Mouse (Mus musculus) hindbrain, embryonic 14.5 days (tissue): ENCODE measurements at regions not wholly inside any gene's neighbourhood (a gene's known extent, or its start where the extent isn't known, plus 50 kb on each side); places are given as distances from the start of the nearest gene placed in this dataset.
A peak's percentile ranks its signal among the peaks of the same experiment; 100 is the strongest.
"Not testable (repeated sequence)": the region's sequence is repeated elsewhere in the genome, so short reads cannot be mapped to it uniquely, and the experiment has no call there.

ENCODE experiments used
- ATAC-seq: fragments of 200-750 bp; cut with Nextera tagmentation; 2 replicates; pipeline ENCODE4 v1.8.0; 2017; ENCODE audit warnings: moderate number of reproducible peaks, mild to moderate bottlenecking, moderate TSS enrichment, moderate library complexity; ENCODE audit not compliant: low FRiP score
- DNase-seq: peaks from one replicate; pipeline ENCODE4 v3.0.0-alpha.2; 2015; ENCODE audit warnings: low spot score
- H3K27ac ChIP-seq: fragments of 300-500 bp; sonication (generic); 2 replicates; pipeline ENCODE4 v1.5.1; 2014; ENCODE audit warnings: mild to moderate bottlenecking, moderate library complexity
- H3K27me3 ChIP-seq: fragments of 300-500 bp; sonication (generic); 2 replicates; pipeline ENCODE4 v1.6.1; 2014; ENCODE audit warnings: mild to moderate bottlenecking, low read length, mixed read lengths; ENCODE audit not compliant: control insufficient read depth, insufficient read depth
- H3K36me3 ChIP-seq: fragments of 300-500 bp; sonication (generic); replicated peaks from 2 replicates; pipeline ENCODE4 v1.6.1; 2014; ENCODE audit not compliant: control insufficient read depth, insufficient read depth
- H3K4me1 ChIP-seq: fragments of 300-500 bp; sonication (generic); replicated peaks from 2 replicates; pipeline ENCODE4 v1.6.1; 2014; ENCODE audit warnings: antibody characterized with exemption, low read length, mixed read lengths; ENCODE audit not compliant: control insufficient read depth, insufficient read depth
- H3K4me2 ChIP-seq: fragments of 300-500 bp; sonication (generic); replicated peaks from 2 replicates; pipeline ENCODE4 v1.6.1; 2014; ENCODE audit warnings: mild to moderate bottlenecking, moderate library complexity
- H3K4me3 ChIP-seq: fragments of 300-500 bp; sonication (generic); replicated peaks from 2 replicates; pipeline ENCODE4 v1.5.1; 2014; ENCODE audit warnings: mild to moderate bottlenecking, low read length
- H3K9ac ChIP-seq: fragments of 300-500 bp; sonication (generic); 2 replicates; pipeline ENCODE4 v1.6.1; 2014
- H3K9me3 ChIP-seq: fragments of 300-500 bp; sonication (generic); 2 replicates; pipeline ENCODE4 v1.6.1; 2016; ENCODE audit warnings: low read length; ENCODE audit not compliant: control insufficient read depth
- WGBS: fragments of 180-500 bp; shearing (Covaris S2); extraction: QIAGEN DNeasy Blood & Tissue Kit; methylation state at CpG from one replicate; pipeline ENCODE4 v1.1.7; 2014; 5-methylcytosine and 5-hydroxymethylcytosine counted together

GRCm38 (mm10) chr2:98263641-98264040 lies 398.4 kb upstream of the Gm10801 start:
- 79% methylated on average over 1 of the region's 1 CpGs for WGBS
- no peak overlapping the region for H3K4me2 ChIP-seq
- no peak overlapping the region for H3K4me3 ChIP-seq
- H3K4me1 ChIP-seq = no peaks in the 10 kb centered on the region
- H3K27me3 ChIP-seq = no peaks in the 10 kb centered on the region
- no peak for DNase-seq
- no peaks in the 10 kb centered on the region for H3K9me3 ChIP-seq
- no peak overlapping the region for H3K9ac ChIP-seq
- no peaks in the 10 kb centered on the region for H3K36me3 ChIP-seq
- no peak for ATAC-seq
- H3K27ac ChIP-seq = no peak overlapping the region

GRCm38 (mm10) chr2:98269562-98269961 lies 392.5 kb upstream of the Gm10801 start:
- no peak overlapping the region for H3K9ac ChIP-seq
- H3K27ac ChIP-seq = no peak overlapping the region
- WGBS = 37% methylated on average over 1 of the region's 1 CpGs
- no peaks in the 10 kb centered on the region for H3K36me3 ChIP-seq
- DNase-seq (no peak), ATAC-seq (no peak)
- no peak overlapping the region for H3K4me3 ChIP-seq
- no peak overlapping the region for H3K4me2 ChIP-seq
- H3K4me1 ChIP-seq = no peaks in the 10 kb centered on the region
- no peaks in the 10 kb centered on the region for H3K27me3 ChIP-seq
- no peaks in the 10 kb centered on the region for H3K9me3 ChIP-seq

- Histone ChIP-seq H3K4me2 (no peak overlapping the region), H3K9me3 (no peaks in the 10 kb centered on the region), H3K4me1 (no peaks in the 10 kb centered on the region), H3K4me3 (no peak overlapping the region), H3K36me3 (no peaks in the 10 kb centered on the region), H3K27me3 (no peaks in the 10 kb centered on the region), H3K9ac (no peak overlapping the region), H3K27ac (no peak overlapping the region)
- ATAC-seq (no peak), DNase-seq (no peak)
- WGBS = 92% methylated on average over 3 of the region's 3 CpGs
Measured at GRCm38 (mm10) chr2:98286796-98287352, 375.2 kb upstream of the Gm10801 start.

- H3K36me3 ChIP-seq, ATAC-seq, H3K27ac ChIP-seq, H3K9ac ChIP-seq, H3K27me3 ChIP-seq, H3K4me1 ChIP-seq, H3K4me3 ChIP-seq, DNase-seq, H3K4me2 ChIP-seq: not testable (repeated sequence)
- peaks cover 23% of the 10 kb centered on the region for H3K9me3 ChIP-seq
- 91% methylated on average over 13 of the region's 13 CpGs for WGBS
Measured at GRCm38 (mm10) chr2:98330025-98330424, 332.0 kb upstream of the Gm10801 start.

GRCm38 (mm10) chr2:98354200-98354599 lies 307.8 kb upstream of the Gm10801 start:
- DNase-seq (peak; percentile 33), ATAC-seq (peak; percentile 51; the same call in 1 of the 2 replicates)
- WGBS = 74% methylated on average over 2 of the region's 2 CpGs

GRCm38 (mm10) chr2:98379211-98379610 lies 282.8 kb upstream of the Gm10801 start:
- Histone ChIP-seq H3K36me3 (no peaks in the 10 kb centered on the region), H3K4me2 (no peak overlapping the region), H3K9me3 (no peaks in the 10 kb centered on the region), H3K4me1 (no peaks in the 10 kb centered on the region), H3K9ac (no peak overlapping the region), H3K4me3 (no peak overlapping the region), H3K27ac (no peak overlapping the region), H3K27me3 (no peaks in the 10 kb centered on the region)
- DNase-seq (no peak), ATAC-seq (no peak)
- 76% methylated on average over 1 of the region's 1 CpGs for WGBS

More at GRCm38 (mm10) chr2:98354200-98354599, 307.8 kb upstream of the Gm10801 start:
- H3K4me2 ChIP-seq = no peak overlapping the region
- no peaks in the 10 kb centered on the region for H3K9me3 ChIP-seq
- H3K27me3 ChIP-seq = no peaks in the 10 kb centered on the region
- no peaks in the 10 kb centered on the region for H3K36me3 ChIP-seq
- no peak overlapping the region for H3K4me3 ChIP-seq
- H3K27ac ChIP-seq = no peak overlapping the region
- H3K9ac ChIP-seq = no peak overlapping the region
- no peaks in the 10 kb centered on the region for H3K4me1 ChIP-seq
